Mouse (Mus musculus) liver, embryonic 15.5 days (tissue): ENCODE measurements around the gene Smad6. TPM values are rescaled to one million over a fixed set of nuclear protein-coding genes. Genes with fewer than 3 reads are reported as not detected.
A peak's percentile ranks its signal among the peaks of the same experiment; 100 is the strongest.

Experiments used
- ATAC-seq: fragments of 200-750 bp; cut with Nextera tagmentation; 2 replicates; pipeline ENCODE4 v1.8.0; 2017; ENCODE audit warnings: moderate number of reproducible peaks, mild to moderate bottlenecking, moderate library complexity; ENCODE audit not compliant: insufficient read depth
- H3K27ac ChIP-seq: fragments of 300-500 bp; sonication (generic); replicated peaks from 2 replicates; pipeline ENCODE4 v1.5.1; 2015; ENCODE audit warnings: mild to moderate bottlenecking, inconsistent platforms
- H3K27me3 ChIP-seq: fragments of 300-500 bp; sonication (generic); 2 replicates; pipeline ENCODE4 v1.6.1; 2015; ENCODE audit warnings: mild to moderate bottlenecking, inconsistent platforms
- H3K36me3 ChIP-seq: fragments of 300-500 bp; sonication (generic); replicated peaks from 2 replicates; pipeline ENCODE4 v1.6.1; 2015; ENCODE audit warnings: moderate library complexity, mild to moderate bottlenecking, inconsistent platforms
- H3K4me1 ChIP-seq: fragments of 300-500 bp; sonication (generic); replicated peaks from 2 replicates; pipeline ENCODE4 v1.6.1; 2015; ENCODE audit warnings: inconsistent platforms
- H3K4me2 ChIP-seq: fragments of 300-500 bp; sonication (generic); 2 replicates; pipeline ENCODE4 v1.6.1; 2015; ENCODE audit warnings: moderate library complexity, mild to moderate bottlenecking, inconsistent platforms
- H3K4me3 ChIP-seq: fragments of 300-500 bp; sonication (generic); replicated peaks from 2 replicates; pipeline ENCODE4 v1.5.1; 2015; ENCODE audit warnings: mild to moderate bottlenecking, inconsistent platforms
- H3K9ac ChIP-seq: fragments of 300-500 bp; sonication (generic); 2 replicates; pipeline ENCODE4 v1.6.1; 2015; ENCODE audit warnings: moderate library complexity, mild to moderate bottlenecking, inconsistent platforms
- H3K9me3 ChIP-seq: fragments of 300-500 bp; sonication (generic); replicated peaks from 2 replicates; pipeline ENCODE4 v1.6.1; 2016; ENCODE audit warnings: inconsistent platforms
- WGBS: fragments of 180-500 bp; shearing (Covaris S2); methylation state at CpG from one replicate; pipeline ENCODE4 v1.1.7; 2015; ENCODE audit warnings: mixed read lengths; ENCODE audit not compliant: insufficient replicate concordance; 5-methylcytosine and 5-hydroxymethylcytosine counted together
- polyA plus RNA-seq: library from polyadenylated mRNA; unstranded; fragments of >200 nt; fragmentation: Nextera tagmentation; extraction: Ambion mirVana; gene quantifications from 2 replicates; pipeline ENCODE4 v1.2.1, GENCODE M21; 2015

Smad6 gene
- 2.3 and 2.9 TPM in 2 replicates for polyA plus RNA-seq

DNA sequence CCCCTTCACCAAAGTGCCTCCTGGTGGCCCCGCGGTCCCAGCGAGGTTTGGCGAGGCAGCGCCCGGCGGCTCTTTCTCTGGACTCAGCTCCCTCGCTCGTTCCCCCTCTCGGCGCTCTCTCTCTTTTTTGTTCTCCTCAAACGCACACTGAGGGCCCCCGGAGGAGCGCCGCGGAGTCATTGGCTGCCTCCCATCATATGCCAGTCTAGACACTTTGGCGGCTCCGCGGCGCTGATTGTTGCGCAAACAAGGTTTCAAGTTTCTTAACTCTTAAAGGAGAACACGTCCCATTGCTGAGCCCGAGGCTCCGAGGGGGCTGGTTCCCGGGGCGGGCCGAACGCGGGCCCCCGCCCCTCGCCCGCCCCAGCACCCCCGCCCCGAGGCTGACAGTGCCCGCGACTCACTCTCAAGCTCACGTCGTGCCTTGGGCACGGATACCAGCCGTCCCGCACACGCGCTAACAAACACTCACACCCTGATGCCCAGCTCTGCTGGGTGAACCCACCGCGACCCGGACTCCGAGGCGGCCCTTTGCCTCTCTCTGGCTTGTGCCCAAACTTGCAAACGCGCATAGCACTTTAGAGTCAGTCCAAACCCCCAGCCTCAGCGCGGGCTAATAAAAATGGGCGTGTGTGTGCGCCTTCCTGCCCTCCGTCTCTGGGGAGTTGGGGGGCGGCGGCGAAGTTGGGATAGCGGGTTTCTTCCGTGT lies at the start of gene Smad6:
Gene Smad6, minus strand, starts transcription at position 207 of the 709 bp plus-strand sequence.
- Histone ChIP-seq H3K4me1 (peaks cover 96% of the 10 kb centered on the region), H3K27me3 (peaks cover 54% of the 10 kb centered on the region), H3K36me3 (no peaks in the 10 kb centered on the region), H3K9me3 (no peaks in the 10 kb centered on the region), H3K9ac (peak within 1 kb of the TSS; percentile 62), H3K4me2 (peak within 1 kb of the TSS; percentile 97), H3K4me3 (peak within 1 kb of the TSS; percentile 62), H3K27ac (peak within 1 kb of the TSS; percentile 74)
- ATAC-seq: peak; percentile 20
- under 1% methylated on average over 60 of the region's 60 CpGs for WGBS

GRCm38 (mm10) chr9:64070674-64071073 lies 48.8 kb upstream of the Smad6 start:
- H3K9me3 ChIP-seq: no peaks in the 10 kb centered on the region
- 0 out of 2 replicates have a peak, but pooled peaks cover under 1% of the 10 kb centered on the region for H3K27me3 ChIP-seq
- no peaks in the 10 kb centered on the region for H3K36me3 ChIP-seq
- H3K4me3 ChIP-seq: peak overlapping the region; percentile 17
- peak; percentile 93 for ATAC-seq
- peak overlapping the region; percentile 88 for H3K27ac ChIP-seq
- 37% methylated on average over 5 of the region's 5 CpGs for WGBS
- H3K9ac ChIP-seq: peak overlapping the region; percentile 51
- peaks cover 94% of the 10 kb centered on the region for H3K4me1 ChIP-seq
- peak overlapping the region; percentile 57 for H3K4me2 ChIP-seq

DNA sequence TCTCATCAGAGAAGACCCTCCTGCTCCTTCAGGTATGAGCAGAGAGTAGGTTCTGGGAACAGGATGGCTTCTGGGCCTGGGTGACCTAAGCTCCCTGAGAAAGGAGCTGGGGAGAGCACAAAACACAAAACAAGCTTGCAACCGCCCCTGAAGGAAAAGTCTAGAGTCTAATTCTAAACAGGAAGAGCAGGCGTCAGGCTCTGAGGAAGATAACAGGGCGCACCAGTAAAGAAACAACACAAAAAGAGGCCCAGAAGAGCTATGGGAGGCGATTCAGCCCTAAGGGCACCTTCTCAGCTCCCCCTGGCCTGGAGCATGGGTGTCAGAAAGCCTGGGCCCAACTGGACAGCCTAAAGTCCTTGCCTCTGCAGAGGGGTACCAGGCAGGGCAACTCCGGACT lies 47.3 kb upstream of the Smad6 start:
- Histone ChIP-seq H3K36me3 (no peaks in the 10 kb centered on the region), H3K9ac (peak overlapping the region; percentile 20; the same call in 1 of the 2 replicates), H3K27ac (peak overlapping the region; percentile 88), H3K4me1 (peaks cover 88% of the 10 kb centered on the region), H3K9me3 (no peaks in the 10 kb centered on the region), H3K4me2 (no peak overlapping the region), H3K4me3 (no peak overlapping the region), H3K27me3 (0 out of 2 replicates have a peak, but pooled peaks cover 4% of the 10 kb centered on the region)
- 33% methylated on average over 5 of the region's 5 CpGs for WGBS
- ATAC-seq: no peak

DNA sequence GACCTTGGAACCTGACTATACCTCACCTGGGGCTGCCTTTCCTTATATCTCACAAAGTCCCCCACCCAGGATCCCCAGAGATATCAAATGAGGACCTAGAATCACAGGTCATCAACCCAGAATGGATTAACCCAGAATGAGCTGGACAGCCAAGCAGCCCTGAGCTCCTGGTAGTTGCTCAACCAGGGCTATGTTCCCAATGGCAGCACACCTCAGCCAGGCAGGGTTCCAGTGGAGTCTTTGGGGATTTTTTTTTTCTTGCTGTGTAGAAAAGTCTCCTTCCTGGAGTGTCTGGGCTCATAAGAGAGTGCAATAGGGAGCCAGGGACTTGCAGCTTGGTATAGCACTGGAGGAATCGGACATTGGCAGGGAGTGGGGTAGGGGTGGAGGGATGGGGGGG lies 46.7 kb upstream of the Smad6 start:
- ATAC-seq: no peak
- Histone ChIP-seq H3K36me3 (no peaks in the 10 kb centered on the region), H3K27ac (peak overlapping the region; percentile 88), H3K4me3 (no peak overlapping the region), H3K4me1 (peaks cover 82% of the 10 kb centered on the region), H3K9me3 (no peaks in the 10 kb centered on the region), H3K9ac (no peak overlapping the region), H3K4me2 (no peak overlapping the region), H3K27me3 (0 out of 2 replicates have a peak, but pooled peaks cover 4% of the 10 kb centered on the region)
- WGBS: 100% methylated on average over 1 of the region's 1 CpGs

- Histone ChIP-seq H3K27ac (peak overlapping the region; percentile 88), H3K4me1 (peaks cover 77% of the 10 kb centered on the region), H3K36me3 (no peaks in the 10 kb centered on the region), H3K4me2 (no peak overlapping the region), H3K4me3 (no peak overlapping the region), H3K9me3 (no peaks in the 10 kb centered on the region), H3K27me3 (0 out of 2 replicates have a peak, but pooled peaks cover 4% of the 10 kb centered on the region), H3K9ac (no peak overlapping the region)
- ATAC-seq: no peak
- 87% methylated on average over 5 of the region's 5 CpGs for WGBS
Measured at GRCm38 (mm10) chr9:64067787-64068186, 45.9 kb upstream of the Smad6 start.

- Histone ChIP-seq H3K9me3 (no peaks in the 10 kb centered on the region), H3K4me2 (peak overlapping the region; percentile 85)
- WGBS: under 1% methylated on average over 30 of the region's 30 CpGs
Measured at GRCm38 (mm10) chr9:64060033-64060539, 38.2 kb upstream of the Smad6 start.

DNA sequence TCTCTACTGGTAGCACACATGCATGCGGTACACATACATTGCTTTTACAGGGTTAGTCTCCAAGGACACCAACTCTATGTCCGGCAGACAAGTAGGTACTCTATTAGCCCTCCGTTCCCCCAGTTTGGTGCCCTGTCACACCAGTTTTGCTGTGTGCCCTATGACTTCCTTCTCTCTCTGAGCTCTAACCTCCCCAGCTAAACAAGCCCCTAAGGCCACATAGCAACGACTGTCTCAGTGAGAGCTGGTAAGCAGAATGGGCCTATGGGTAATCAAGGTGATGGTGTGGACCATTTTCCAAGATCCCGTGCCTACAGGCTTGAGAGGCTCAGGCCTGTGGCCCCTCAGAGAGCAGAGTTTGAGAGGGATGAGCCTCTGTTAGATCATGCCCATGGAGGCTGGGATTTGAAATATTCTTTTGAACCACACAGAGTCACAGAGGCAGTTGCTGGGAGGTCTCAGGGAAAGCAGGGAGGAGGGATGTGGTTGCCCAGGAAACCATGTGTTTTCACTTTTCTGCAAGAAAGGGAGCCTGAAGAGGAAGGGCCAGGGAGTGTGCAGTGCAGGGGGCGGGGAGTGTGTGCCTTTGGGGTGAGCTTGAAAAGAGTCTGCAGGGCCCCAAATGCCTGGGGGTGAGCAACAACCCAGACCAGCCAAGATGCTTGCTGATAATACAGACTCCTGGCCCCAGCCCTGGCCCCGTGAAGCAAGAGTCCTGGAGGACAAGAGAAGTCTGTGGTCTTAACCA lies 36.2 kb upstream of the Smad6 start:
- Histone ChIP-seq H3K27ac (peak overlapping the region; percentile 88), H3K9ac (peak overlapping the region; percentile 17; the same call in 1 of the 2 replicates)

More at GRCm38 (mm10) chr9:64060033-64060539, 38.2 kb upstream of the Smad6 start:
- ATAC-seq: peak; percentile 94
- peak overlapping the region; percentile 73 for H3K9ac ChIP-seq
- no peaks in the 10 kb centered on the region for H3K36me3 ChIP-seq
- peak overlapping the region; percentile 52 for H3K4me3 ChIP-seq
- no peaks in the 10 kb centered on the region for H3K27me3 ChIP-seq
- peak overlapping the region; percentile 88 for H3K27ac ChIP-seq
- peaks cover 68% of the 10 kb centered on the region for H3K4me1 ChIP-seq

GRCm38 (mm10) chr9:64055162-64055561 lies 33.3 kb upstream of the Smad6 start:
- Histone ChIP-seq H3K27ac (peak overlapping the region; percentile 55; the same call in 1 of the 2 replicates), H3K27me3 (no peaks in the 10 kb centered on the region), H3K4me1 (peaks cover 89% of the 10 kb centered on the region), H3K36me3 (no peaks in the 10 kb centered on the region), H3K4me2 (no peak overlapping the region), H3K4me3 (no peak overlapping the region), H3K9ac (no peak overlapping the region), H3K9me3 (no peaks in the 10 kb centered on the region)
- ATAC-seq: no peak
- WGBS: 71% methylated on average over 9 of the region's 9 CpGs

More for the DNA sequence above, 36.2 kb upstream of the Smad6 start:
- Histone ChIP-seq H3K4me1 (peaks cover 88% of the 10 kb centered on the region), H3K36me3 (no peaks in the 10 kb centered on the region), H3K4me2 (0 out of 2 replicates have a peak overlapping the region, but pooled peaks have one; percentile 11), H3K27me3 (no peaks in the 10 kb centered on the region), H3K9me3 (no peaks in the 10 kb centered on the region), H3K4me3 (no peak overlapping the region)
- ATAC-seq: no peak
- WGBS: 59% methylated on average over 7 of the region's 7 CpGs

DNA sequence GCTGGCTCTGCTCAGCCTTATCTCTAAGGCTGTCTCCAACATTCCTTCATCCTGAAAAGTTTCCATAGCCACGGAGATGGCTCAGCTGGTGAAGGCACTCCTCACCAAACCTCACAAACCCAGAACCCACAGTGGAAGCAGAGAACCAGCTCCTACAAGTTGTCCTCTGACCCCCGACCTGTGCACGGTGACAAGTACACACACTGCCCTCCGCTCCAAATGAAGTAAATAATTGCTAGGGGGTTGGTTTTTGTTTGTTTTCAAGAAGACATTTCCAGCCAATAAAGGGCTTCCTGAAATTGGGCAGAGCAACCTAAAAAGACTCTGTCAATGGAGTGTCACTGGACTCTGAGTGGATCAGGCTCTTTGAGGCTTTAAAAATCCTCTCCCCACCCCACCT lies 31.9 kb upstream of the Smad6 start:
- WGBS: 57% methylated on average over 4 of the region's 4 CpGs
- no peak overlapping the region for H3K4me3 ChIP-seq
- no peaks in the 10 kb centered on the region for H3K36me3 ChIP-seq
- peak overlapping the region; percentile 55; the same call in 1 of the 2 replicates for H3K27ac ChIP-seq
- no peak for ATAC-seq
- no peaks in the 10 kb centered on the region for H3K27me3 ChIP-seq
- no peaks in the 10 kb centered on the region for H3K9me3 ChIP-seq
- H3K9ac ChIP-seq: no peak overlapping the region
- no peak overlapping the region for H3K4me2 ChIP-seq
- peaks cover 89% of the 10 kb centered on the region for H3K4me1 ChIP-seq

GRCm38 (mm10) chr9:64051241-64051640 lies 29.4 kb upstream of the Smad6 start:
- ATAC-seq: 0 out of 2 replicates have a peak, but pooled peaks have one; percentile 16
- Histone ChIP-seq H3K4me2 (peak overlapping the region; percentile 72), H3K27ac (peak overlapping the region; percentile 99), H3K4me3 (no peak overlapping the region), H3K9me3 (no peaks in the 10 kb centered on the region), H3K9ac (peak overlapping the region; percentile 51), H3K27me3 (no peaks in the 10 kb centered on the region), H3K36me3 (no peaks in the 10 kb centered on the region), H3K4me1 (peaks cover 95% of the 10 kb centered on the region)
- WGBS: 34% methylated on average over 2 of the region's 2 CpGs
